Mouse (Mus musculus) adrenal gland, adult 18-20 months (tissue): ENCODE results near the gene Neil3. TPM values are rescaled to one million over a fixed set of nuclear protein-coding genes. Genes with fewer than 3 reads are reported as not detected.

Experiments
- DNase-seq, 2 experiments: peaks; one replicate each; pipeline ENCODE4 v3.0.0; 2021 to 2022; ENCODE audit warnings: low spot score in 2 of 2
- long read RNA-seq, 2 experiments: library from polyadenylated mRNA; stranded (forward); transcript quantifications; one replicate each; pipeline ENCODE4 v2.0.0; 2021
- total RNA-seq, 2 experiments: library from RNA; stranded (reverse); gene quantifications; 1 replicate in 1 of 2; 2 replicates in 1 of 2; pipeline ENCODE4 v1.2.3; 2021

Neil3 gene
- total RNA-seq, result under 1 TPM; 0.16 to 0.60 TPM
- long read RNA-seq, experiment 1, result 0 reads
- long read RNA-seq, experiment 2, partial matches to known transcripts, result 0 of 1 reads
- long read RNA-seq, experiment 2, other reads (novel, unspliced or antisense), result 0 of 1 reads

GRCm38 (mm10) chr8:53638495-53639171 is at the start of gene Neil3:
TSS of gene Neil3 (minus strand) at chr8:53639065.
- DNase-seq, result peak; percentile 74 to 76

GRCm38 (mm10) chr8:53680846-53681245 is 42.0 kb upstream of the Neil3 start:
- DNase-seq, result no peak

- peak; percentile 40 to 58 for DNase-seq
Measured at GRCm38 (mm10) chr8:53663946-53664345, 25.1 kb upstream of the Neil3 start.

- no peak for DNase-seq
Measured at GRCm38 (mm10) chr8:53661436-53661835, 22.6 kb upstream of the Neil3 start.

GRCm38 (mm10) chr8:53630618-53631017 is 8.2 kb downstream of the Neil3 start:
- DNase-seq, result no peak

- DNase-seq, result no peak
Measured at GRCm38 (mm10) chr8:53628864-53629415, 9.9 kb downstream of the Neil3 start.

GRCm38 (mm10) chr8:53623425-53623824 is 15.4 kb downstream of the Neil3 start:
- no peak for DNase-seq

GRCm38 (mm10) chr8:53619196-53619595 is 19.7 kb downstream of the Neil3 start:
- no peak for DNase-seq

- no peak for DNase-seq
Measured at GRCm38 (mm10) chr8:53614288-53614646, 24.6 kb downstream of the Neil3 start.

GRCm38 (mm10) chr8:53613577-53614287 is 25.1 kb downstream of the Neil3 start:
- no peak for DNase-seq

GRCm38 (mm10) chr8:53612297-53612696 is 26.6 kb downstream of the Neil3 start:
- DNase-seq, result no peak

- DNase-seq, result no peak
Measured at GRCm38 (mm10) chr8:53607040-53607439, 31.8 kb downstream of the Neil3 start.

GRCm38 (mm10) chr8:53604906-53605305 is 34.0 kb downstream of the Neil3 start:
- DNase-seq, result no peak

GRCm38 (mm10) chr8:53603672-53604071 is 35.2 kb downstream of the Neil3 start:
- DNase-seq, result no peak

GRCm38 (mm10) chr8:53600826-53601225 is 38.0 kb downstream of the Neil3 start:
- DNase-seq, result no peak

- DNase-seq, result no peak
Measured at GRCm38 (mm10) chr8:53600025-53600811, 38.6 kb downstream of the Neil3 start.

GRCm38 (mm10) chr8:53598101-53598500 is 40.8 kb downstream of the Neil3 start:
- no peak for DNase-seq

GRCm38 (mm10) chr8:53591777-53592176 is 47.1 kb downstream of the Neil3 start:
- no peak for DNase-seq

GRCm38 (mm10) chr8:53573600-53573999 is 65.3 kb downstream of the Neil3 start:
- no peak for DNase-seq

- DNase-seq, result no peak
Measured at GRCm38 (mm10) chr8:53566223-53566622, 72.6 kb downstream of the Neil3 start.

GRCm38 (mm10) chr8:53562441-53563040 is 76.3 kb downstream of the Neil3 start:
- DNase-seq, result no peak
